Mouse (Mus musculus): ENCODE measurements at regions not wholly inside any gene's neighbourhood (a gene's known extent, or its start where the extent isn't known, plus 50 kb on each side); places are given as distances from the start of the nearest gene placed in this dataset.

DNA sequence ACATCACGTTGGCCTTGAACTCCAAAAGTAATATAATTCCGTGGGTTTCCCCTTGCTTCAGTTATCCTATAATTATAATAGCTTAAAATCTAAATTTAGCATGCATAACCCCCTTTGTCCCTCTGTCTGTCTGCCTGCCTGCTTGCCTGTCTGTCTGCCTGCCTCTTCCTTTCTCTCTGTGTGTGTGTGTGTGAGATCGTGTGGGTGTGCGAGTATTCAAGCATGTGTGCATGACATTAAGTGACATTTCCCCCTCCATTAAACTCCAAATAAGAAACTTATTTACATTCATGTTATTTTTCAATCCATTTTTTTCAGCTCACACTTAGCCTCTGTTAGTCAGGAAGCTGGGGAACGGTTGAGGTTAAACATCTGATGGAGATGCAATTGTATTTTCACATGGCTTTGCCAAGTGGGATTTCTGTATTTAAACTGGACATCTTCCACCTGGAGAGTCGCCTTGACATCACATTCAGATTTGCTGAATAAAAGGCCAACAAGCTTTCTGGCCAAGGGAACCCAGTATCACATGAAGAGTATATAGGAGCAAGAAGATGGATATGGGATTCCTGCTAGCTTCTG lies 130.8 kb upstream of the Map3k1 start:
- DNase-seq (ENCODE audit: low read depth, low spot score): no peak

DNA sequence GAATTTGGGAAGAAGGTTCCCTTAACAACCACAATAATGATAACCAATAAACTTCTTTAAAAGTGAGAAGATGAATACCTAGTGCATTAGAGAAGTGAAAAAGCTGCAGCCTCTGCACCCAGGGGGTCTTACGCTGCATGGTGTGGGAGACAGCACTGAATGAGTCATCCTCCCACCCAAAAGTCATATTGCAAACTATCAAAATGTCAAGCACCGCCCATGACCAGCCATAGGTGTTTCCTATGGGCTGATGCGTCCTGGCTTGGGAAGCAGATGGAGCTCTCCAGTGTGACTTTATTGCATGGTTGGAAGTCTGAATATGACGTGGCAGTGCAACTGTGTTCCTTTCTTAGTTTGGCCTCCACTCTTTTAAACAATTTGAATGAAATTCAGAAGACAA lies 131.5 kb upstream of the Map3k1 start:
- no peak for DNase-seq (ENCODE audit: low read depth, low spot score)

DNA sequence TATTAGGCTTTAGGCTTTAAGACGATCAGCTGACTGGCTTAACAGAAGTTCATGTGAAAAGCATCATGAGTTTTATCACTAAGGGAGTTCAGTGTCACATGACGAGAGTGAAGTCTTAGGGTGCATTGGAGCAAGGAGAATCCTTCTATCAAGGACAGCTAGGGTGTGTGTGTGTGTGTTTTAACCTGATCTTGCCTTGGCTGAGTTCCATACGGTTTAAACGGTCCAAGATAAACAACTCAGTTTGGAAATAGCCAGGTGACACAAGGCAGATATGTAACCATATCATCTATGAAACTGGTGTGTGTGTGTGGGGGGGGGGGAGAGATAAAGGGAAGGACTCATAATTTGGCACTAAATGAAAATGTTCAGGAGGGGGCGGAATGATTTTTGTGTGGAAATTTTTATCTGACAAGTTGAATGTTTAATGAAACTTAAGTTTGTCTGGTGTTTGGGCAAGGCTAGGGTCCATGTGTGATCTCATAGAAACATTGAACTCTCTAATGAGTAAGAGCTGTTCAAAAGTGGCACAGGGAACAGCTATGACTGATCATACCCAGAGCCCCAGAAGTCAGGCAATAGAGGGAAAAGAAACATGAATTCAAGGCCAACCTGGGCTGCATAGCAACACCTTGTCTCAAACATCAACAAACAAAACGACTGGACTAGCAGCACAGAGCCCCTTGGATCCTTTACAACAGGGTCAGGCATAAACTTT lies 132.2 kb upstream of the Map3k1 start:
- peak; percentile 75 for DNase-seq (ENCODE audit: low read depth, low spot score)

DNA sequence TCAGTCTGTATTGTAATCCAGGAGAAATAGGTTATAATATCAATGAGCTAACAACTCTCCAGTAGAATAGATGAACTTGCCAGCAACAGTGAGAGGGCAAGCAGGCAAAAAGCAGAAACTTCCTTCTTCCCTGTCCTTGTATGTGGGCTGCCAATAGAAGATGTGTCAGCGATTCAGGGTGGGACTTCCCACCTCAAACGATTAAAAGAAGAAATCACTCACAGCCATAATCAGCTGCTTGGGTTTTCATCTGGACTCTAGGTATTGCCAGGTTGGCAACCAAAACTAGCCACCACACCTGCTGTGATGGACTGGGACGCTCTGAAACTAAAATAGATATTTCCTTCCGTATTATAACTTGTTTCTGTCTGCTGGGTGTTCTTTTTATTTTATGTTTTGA lies 133.2 kb upstream of the Map3k1 start:
- DNase-seq (ENCODE audit: low read depth, low spot score): no peak

DNA sequence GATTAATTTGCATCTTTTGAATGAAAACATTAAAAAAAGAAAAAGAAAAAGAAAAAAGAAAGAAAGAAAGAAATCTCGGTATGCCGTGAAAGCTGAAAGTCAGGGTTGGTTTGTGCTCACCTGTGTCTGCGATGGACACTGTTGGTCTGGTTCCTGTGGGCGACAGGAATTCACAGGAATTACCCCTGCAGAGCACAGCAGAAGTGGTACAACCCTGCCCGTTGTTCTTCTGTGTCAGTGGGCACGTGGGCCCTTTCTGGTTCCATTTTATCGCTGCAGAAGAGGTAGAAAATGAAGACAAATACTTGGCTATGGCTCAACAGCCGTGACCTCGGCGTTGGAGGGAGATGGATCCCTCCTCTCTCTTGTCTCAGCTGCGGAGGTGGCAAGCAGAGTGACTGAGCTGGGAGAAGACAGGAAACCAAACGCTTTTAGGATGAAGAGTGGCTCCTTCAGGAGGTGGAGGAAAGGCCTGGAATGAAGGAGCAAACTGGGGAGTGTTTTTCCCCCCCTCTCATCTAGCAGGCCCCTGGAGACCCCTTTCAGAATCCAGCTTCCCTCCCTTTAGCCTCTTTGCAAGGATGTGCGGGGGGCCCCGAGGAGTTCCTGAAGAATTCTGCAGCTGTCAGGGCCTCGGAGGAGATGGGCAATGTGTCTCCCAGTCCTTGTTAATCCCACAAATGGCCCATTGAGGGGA lies 134.7 kb upstream of the Map3k1 start:
- no peak for DNase-seq (ENCODE audit: low read depth, low spot score)

DNA sequence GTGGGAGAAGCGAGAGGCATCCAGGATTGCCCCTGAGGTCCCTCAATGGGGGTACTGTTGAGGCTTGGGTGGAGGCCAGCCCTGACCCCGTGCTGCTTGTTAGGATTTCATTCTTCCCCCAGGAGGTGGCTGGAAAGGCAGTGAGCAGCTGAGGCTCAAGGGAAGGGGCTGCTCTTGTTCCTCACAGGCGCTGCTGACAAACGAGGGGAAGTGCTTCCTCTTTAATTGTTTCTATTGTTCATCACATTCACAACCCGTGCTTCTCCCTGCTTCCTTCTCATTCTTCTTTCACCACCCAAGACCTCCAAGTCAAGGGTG lies 135.3 kb upstream of the Map3k1 start:
- no peak for DNase-seq (ENCODE audit: low read depth, low spot score)

DNA sequence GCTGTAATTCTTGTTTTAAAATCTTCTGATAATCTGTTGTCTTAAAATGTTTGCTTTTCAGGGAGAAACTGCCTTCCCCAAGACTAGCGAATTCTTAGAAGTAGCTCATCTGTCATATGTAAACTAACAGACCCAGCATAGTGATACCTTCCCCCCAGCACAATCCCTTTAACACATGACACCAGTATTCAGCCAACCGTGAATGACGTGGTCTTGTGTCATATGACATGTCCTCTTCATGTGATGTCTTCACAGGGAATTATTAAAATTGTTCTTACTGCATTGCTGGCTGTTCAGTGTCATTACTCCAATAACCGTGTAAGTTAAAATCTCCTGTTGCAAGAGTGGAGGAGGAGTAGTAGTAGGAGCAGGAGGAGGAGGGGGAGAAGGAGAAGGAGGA lies 137.5 kb upstream of the Map3k1 start:
- no peak for DNase-seq (ENCODE audit: low read depth, low spot score)

DNA sequence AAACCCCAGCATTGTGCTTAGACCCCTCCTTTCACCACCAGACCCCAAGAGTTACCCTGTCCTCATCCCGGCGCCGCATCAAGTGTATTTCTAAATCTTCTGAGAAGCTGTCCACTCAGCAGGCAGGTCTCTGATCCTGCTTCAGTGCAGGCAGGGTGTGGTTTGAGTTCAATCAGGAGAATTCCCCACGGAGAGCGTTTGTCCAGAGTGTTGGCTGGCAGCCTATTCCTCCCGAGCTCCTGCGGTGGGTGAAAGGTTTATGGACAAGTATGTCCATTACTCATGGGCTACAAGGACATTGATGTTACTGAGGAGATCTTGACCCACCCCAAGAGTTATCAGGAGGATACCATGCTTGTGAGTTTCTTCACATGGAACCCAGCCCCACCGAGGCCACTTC lies 138.0 kb upstream of the Map3k1 start:
- DNase-seq (ENCODE audit: low read depth, low spot score): no peak

DNA sequence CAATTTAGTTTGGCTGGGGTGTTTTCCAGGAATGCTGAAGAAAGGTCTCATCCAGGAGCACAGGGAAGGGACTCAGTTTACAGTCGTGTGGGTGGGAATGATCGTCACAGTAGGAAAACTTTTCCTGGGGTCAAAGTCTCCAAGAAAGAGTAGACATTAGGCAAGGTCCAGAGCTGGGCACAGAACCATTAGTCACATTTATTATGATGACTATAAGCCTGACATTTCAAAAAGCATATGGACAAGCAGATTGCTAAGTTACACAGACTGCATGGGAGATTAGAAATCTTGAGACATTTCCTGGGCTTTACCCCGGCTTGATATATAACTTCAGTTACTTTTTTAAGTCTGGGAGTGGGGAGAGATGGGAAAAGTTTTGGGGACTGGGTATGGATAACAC lies 139.6 kb upstream of the Map3k1 start:
- DNase-seq (ENCODE audit: low read depth, low spot score): no peak

DNA sequence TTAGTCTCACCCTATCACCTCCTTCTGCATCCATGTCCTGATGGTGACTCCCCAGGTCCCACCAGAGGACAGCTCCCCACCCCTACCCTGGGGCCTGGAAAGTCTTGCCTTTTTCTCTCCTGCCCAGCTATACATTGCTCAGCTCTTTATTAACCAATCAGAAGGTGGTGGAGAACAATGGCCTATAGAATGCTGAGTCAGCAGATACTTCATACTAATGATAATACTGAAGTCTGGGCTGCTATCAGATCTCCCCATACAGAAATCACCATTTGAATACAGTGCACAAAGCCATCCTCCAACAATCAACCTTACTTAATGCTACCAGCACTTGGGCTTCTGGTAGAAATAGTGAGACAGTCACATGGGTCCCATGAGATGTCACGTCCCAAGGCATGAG lies 141.2 kb upstream of the Map3k1 start:
- DNase-seq (ENCODE audit: low read depth, low spot score): no peak

DNA sequence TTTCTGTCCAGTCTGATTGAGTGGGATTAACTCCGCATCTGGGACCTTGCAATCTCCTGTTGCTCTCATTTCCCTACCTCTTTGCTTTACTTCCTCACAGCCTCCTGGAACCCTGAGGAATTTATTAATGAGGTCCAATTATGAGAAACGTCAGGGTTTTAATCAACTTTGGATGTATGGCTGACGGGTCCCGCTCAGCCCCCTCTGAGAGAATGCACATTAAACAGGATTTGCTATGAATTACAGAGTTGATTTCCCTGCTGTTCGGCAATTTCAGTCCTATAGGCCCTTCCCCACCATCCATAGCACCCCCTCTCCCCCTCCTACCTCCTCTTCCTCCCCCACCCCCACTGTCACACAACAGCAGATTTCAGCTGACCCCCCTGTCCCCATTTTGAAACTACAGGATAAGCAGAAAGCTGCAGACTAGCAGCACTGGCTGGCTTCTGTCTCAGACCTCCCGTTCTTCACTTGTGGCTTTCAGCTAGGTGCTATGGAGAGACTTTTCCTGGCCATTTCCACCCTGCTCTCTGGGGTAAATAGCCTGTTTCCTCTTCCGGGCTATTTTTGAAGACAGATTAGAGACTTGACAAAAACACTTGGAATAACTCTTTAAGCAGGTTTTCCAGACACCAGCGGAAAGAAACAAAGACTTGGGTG lies 145.2 kb upstream of the Map3k1 start:
- no peak for DNase-seq (ENCODE audit: low read depth, low spot score)

DNA sequence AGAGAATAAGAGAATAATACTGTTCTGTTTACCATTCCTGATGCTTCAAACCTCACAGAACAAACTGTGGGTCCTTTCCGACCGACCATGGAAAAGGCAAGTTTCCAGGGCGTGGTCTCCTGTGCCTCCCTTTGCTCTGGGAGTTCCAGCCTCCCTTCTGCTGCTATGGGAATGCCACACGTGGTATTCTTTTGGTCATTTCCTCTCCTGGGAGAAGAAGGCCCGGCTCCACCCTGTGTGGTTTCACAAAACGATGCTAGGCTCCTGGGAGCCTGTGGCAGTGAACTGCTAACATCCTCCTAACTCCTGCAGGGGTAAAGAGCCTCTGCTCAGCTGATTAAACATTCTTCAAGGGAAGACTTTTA lies 145.7 kb upstream of the Map3k1 start:
- no peak for DNase-seq (ENCODE audit: low read depth, low spot score)

DNA sequence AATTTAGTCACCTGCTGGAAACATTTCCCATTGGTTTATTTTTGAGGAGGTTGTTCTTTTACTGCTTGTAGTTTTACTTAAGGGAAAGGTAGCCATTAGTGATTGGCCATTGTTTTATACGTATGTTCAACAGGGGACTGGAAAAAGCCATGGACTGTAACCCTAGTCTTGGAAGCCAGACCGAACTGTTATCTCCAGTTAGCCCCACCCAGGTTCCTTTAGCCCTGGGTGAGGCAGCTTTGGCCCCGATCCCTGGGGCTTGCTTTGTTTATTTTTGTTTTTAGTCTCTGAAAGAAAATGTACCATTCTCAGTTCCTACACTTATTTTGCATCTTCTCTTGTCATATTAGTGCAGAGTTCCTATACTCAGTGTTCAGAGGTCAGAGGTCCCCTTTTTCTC lies 148.3 kb upstream of the Map3k1 start:
- DNase-seq (ENCODE audit: low read depth, low spot score): peak; percentile 58

DNA sequence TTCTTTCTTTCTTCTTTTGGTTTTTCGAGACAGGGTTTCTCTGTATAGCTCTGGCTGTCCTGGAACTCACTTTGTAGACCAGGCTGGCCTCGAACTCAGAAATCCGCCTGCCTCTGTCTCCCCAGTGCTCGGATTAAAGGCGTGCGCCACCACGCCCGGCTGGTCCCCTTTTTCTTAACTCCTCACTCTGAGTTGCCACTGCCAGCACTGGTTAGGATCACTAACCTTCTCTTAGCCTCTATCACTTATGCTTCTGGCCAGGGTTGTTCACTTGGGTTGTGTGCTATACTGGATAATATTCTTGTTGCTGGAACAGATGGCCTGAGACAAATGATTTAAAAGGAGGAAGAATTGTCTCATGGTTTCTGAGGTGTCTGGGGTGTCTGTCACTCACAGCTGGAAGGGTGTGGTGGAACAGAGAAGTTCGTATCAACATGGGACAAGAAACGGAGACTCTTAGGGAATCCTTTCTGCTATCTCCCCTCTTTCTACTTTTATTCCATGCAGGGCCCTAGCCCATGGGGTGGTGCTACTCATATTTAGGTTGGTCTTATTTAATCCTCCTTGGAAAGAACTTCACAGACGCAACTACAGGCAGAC lies 149.0 kb upstream of the Map3k1 start:
- DNase-seq (ENCODE audit: low read depth, low spot score): no peak

DNA sequence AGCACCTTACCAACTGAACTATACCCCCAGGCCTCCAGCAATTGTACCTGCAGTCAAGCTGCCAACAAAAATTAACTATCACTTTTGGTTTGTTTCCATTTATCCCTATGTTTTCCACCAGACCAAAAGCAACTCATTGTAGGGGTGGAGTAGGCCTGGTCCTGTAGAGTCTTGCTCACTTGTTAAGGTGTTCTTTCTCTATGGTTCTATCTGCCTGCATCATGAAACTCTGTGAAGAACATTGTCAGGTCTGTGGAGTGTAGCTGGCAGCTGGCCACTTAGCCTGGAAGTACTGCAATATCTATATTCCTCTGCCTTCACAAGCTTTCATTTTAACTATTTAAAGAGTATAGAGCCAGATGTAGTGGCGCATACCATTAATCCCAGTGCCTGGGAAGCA lies 149.6 kb upstream of the Map3k1 start:
- DNase-seq (ENCODE audit: low read depth, low spot score): no peak

DNA sequence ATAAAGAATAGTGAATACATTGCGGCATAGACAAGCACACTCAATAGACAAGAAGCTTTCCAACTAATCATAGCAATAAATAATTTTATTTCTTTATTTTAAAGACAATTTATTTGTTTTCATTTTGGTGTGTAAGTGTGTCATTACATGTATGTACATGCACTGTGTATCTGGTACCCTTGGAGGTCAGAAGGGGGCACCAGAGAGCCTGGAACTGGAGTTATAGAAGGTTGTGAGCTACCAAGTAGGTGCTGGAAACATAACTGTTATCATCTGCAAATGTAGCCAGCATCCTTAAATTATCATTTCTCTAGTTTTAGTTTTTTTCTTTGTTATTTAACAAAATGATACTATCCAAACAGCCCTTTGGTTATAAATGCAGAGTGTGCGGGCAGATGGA lies 151.2 kb upstream of the Map3k1 start:
- DNase-seq (ENCODE audit: low read depth, low spot score): no peak

DNA sequence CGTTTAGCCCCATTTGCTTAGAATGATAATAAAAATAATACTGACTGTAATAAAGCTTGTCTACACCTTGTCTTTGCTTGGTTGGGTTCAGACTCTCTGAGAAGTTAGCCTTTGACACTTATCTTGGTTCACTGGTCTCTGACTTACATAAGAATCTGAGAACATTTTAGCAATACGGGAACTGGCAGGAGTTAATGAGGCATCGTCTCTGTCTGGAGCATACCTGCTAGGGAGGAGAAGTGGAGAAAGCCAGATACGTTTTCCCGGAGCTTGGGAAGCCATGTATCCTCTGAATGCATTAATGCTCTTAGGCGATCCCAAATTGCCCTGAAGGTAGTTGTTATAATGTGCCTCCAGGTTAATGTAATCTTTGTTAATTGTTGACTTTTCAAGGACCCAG lies 152.6 kb upstream of the Map3k1 start:
- DNase-seq (ENCODE audit: low read depth, low spot score): no peak

DNA sequence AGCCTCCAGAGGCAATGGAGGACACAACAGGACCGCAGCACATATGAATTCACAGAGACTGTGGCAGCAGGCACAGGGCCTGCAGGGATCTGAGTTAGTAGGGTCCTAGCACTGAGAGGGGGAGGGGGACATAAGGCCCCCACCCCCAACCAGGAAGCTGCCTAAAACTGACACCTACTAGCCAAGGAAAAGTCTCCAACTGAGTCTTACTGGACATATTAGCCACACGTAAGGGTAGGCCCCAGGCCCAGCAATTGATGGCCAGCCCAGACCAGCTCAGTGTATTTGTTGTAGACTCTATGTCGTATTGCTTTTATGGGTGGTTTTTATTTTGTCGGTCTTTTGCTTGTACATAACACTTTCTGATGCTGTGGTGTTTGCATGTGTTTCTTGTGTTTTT lies 153.4 kb upstream of the Map3k1 start:
- DNase-seq (ENCODE audit: low read depth, low spot score): no peak

DNA sequence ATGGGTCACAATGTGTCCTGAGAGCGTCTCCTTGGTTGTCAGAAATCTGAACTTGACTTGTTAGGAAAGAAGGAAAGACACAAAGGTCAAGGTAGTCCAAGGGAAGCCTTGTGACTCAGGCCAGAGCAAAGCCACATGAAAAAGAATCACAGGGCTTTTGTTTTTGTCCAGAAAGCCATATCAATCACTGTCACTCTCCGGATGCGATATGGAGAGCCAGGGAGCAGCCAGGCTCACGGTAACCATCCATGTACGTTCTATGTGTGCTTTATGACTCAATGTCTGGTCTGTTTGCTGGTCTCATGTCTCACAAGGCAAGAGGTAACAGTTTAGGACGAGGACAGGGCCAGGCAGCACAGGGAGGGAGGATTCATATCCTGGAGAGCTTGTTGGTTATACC lies 157.3 kb upstream of the Map3k1 start:
- DNase-seq (ENCODE audit: low read depth, low spot score): no peak

DNA sequence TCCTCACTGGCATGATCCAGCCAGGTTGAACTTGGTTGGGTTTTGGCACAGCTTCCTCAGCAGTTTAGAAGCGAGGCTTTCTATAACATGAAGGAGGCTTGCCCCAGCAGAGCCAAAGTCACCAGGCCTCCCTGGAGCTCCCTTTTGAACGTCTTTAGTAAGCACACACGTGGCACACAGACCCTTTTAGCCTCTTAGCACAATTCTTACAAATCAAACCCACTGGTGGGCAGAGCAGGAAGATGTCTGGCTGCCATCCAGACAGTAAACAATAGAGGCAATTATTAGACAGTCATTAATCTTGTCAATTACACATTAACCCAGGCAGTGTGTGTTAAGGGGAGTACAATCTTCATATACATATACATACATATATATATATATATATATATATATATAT lies 157.8 kb upstream of the Map3k1 start:
- DNase-seq (ENCODE audit: low read depth, low spot score): no peak

DNA sequence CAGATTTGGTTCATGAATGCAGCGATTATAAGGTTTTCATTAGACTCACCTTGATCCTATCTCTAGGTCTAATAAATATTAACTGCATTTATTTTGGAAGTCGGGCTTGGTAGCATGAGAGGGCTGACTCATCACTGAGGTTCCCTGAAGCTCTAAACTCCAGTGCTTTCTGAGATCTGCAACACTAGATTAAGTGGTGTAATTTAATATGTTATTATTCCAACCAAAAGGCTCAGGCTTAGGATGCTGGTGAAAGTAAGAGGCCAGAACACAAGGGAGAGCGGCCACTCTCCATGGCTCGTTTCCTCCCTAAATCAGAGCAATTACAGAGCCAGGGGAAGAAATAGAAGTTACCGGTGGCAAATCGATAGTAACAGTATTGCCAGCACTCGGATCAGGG lies 159.4 kb upstream of the Map3k1 start:
- no peak for DNase-seq (ENCODE audit: low read depth, low spot score)

DNA sequence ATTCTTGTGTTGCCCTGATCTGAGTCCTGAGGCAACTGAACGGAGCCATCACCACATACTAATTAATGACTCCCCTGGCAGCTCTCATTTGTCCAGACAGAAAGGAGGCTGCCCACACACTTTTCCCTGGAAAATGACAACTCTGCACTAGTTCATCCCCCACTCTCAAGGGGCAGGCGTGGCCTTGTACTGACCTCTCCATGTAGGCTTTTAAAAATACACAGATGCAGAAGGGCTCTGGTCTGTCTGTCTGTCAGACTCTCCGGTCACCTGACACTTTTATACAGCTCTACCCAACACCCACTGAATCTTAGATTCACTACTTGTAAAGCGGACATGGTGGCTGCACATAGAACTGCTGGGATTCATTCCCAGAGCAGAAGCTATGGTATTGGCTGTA lies 165.5 kb upstream of the Map3k1 start:
- no peak for DNase-seq (ENCODE audit: low read depth, low spot score)

DNA sequence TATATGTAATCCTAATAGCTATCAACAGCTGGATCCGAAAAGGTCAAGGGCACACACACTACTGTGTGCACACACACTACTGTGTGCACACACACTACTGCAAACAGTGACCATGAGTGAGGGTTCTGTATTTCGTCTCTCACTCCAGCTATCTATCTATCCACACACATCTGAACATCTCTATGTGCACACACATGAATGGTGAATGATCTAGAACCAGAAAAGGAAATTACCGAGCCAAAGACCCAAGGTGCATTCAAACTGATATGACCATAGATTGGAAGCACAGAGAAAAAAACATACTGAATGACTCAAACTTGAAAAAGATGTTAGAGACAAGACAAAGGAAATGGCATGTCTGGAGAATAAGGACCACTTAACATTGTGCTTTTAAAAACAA lies 166.8 kb upstream of the Map3k1 start:
- DNase-seq (ENCODE audit: low read depth, low spot score): no peak
